Mouse (Mus musculus): Measurements from ENCODE around the gene Epha1.

- TF ChIP-seq CTCF (IDR thresholded peaks at IDR 0.05; ENCODE audit: insufficient read depth, low read depth, low read length), result no peak
- TF ChIP-seq POLR2A (IDR thresholded peaks at IDR 0.05; ENCODE audit: insufficient read depth, low read depth, low read length), result no peak
Measured at GRCm38 (mm10) chr6:42330946-42331345, 42.1 kb downstream of the Epha1 start.
